Mouse (Mus musculus) heart, embryonic 11.5 days (tissue): ENCODE measurements around the gene Garem2. TPM values are rescaled to one million over a fixed set of nuclear protein-coding genes. Genes with fewer than 3 reads are reported as not detected.

Source experiments
- ATAC-seq: fragments of 200-750 bp; cut with Nextera tagmentation; replicated peaks from 2 replicates; pipeline ENCODE4 v1.8.0; 2017; ENCODE audit warnings: moderate library complexity; ENCODE audit not compliant: insufficient number of reproducible peaks, low FRiP score, low TSS enrichment
- H3K27ac ChIP-seq: fragments of 300-500 bp; sonication (generic); 2 replicates; pipeline ENCODE4 v1.5.1; 2014; ENCODE audit warnings: mild to moderate bottlenecking, low read depth, low read length
- H3K27me3 ChIP-seq: fragments of 300-500 bp; sonication (generic); 2 replicates; pipeline ENCODE4 v1.6.1; 2014; ENCODE audit warnings: mild to moderate bottlenecking, low read length, mixed read lengths; ENCODE audit not compliant: control insufficient read depth, insufficient read depth
- H3K36me3 ChIP-seq: fragments of 300-500 bp; sonication (generic); 2 replicates; pipeline ENCODE4 v1.6.1; 2014; ENCODE audit warnings: mild to moderate bottlenecking, low read length, moderate library complexity, mixed read lengths; ENCODE audit not compliant: control insufficient read depth, insufficient read depth
- H3K4me1 ChIP-seq: fragments of 300-500 bp; sonication (generic); 2 replicates; pipeline ENCODE4 v1.6.1; 2014; ENCODE audit warnings: low read length; ENCODE audit not compliant: control insufficient read depth, insufficient read depth
- H3K4me2 ChIP-seq: fragments of 300-500 bp; sonication (generic); 2 replicates; pipeline ENCODE4 v1.6.1; 2014; ENCODE audit warnings: mild to moderate bottlenecking, moderate library complexity
- H3K4me3 ChIP-seq: fragments of 300-500 bp; sonication (generic); 2 replicates; pipeline ENCODE4 v1.5.1; 2014; ENCODE audit warnings: low read depth, low read length
- H3K9ac ChIP-seq: fragments of 300-500 bp; sonication (generic); 2 replicates; pipeline ENCODE4 v1.6.1; 2014; ENCODE audit warnings: mild to moderate bottlenecking, low read depth, low read length, moderate library complexity
- H3K9me3 ChIP-seq: fragments of 300-500 bp; sonication (generic); replicated peaks from 2 replicates; pipeline ENCODE4 v1.6.1; 2016; ENCODE audit warnings: low read length; ENCODE audit not compliant: control insufficient read depth
- WGBS: fragments of 180-500 bp; shearing (Covaris S2); extraction: QIAGEN DNeasy Blood & Tissue Kit; methylation state at CpG from one replicate; pipeline ENCODE4 v1.1.7; 2014; ENCODE audit not compliant: insufficient replicate concordance; 5-methylcytosine and 5-hydroxymethylcytosine counted together
- polyA plus RNA-seq: library from polyadenylated mRNA; unstranded; fragments of >200 nt; fragmentation: Nextera tagmentation; extraction: Ambion mirVana; gene quantifications from 2 replicates; pipeline ENCODE4 v1.2.1, GENCODE M21; 2014

Garem2 gene
- polyA plus RNA-seq, 1 experiment from 2014 or later = 0.21 TPM

DNA sequence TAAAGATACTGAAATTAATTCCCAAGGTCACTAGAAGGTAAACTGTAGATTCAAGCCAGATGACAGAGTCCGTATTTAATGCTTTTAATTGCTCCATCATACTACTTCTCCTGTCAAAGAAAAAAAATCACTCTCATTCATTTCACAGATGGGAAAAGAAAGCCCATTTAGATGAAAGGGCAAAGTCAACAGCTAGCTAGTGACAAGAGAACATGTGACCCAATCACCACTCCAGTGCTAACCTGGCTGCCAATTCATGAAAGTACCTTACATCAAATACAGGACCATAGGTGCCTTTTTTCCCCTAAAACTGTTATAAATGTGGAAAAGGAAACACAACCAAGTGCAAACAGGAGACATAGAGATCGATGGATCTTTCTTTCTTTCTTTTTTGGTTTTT is 48.3 kb downstream of the Garem2 start:
- 86% methylated on average over 2 of the region's 2 CpGs for whole genome bisulfite sequencing
- ATAC-seq = no peak

DNA sequence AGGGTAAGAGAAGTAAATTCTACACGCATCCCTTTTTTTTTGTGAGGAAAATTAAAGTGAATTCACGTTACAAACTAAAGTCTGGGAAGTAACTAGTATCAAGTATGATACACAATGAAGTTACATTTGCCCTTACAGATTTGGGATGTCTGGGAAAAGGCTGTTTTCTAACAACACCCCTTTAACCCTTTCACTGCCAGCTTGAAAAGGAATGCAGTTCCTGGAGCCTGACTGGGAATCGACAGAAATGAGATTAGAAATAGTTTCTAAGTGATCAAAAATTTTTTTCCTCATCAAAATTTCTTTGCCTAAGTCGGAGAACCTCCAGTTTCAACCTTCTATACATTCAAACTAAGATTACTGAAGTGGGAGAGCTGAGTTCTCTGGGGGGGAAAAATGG is 49.1 kb downstream of the Garem2 start:
- 22% methylated on average over 4 of the region's 4 CpGs for WGBS
- H3K4me3 ChIP-seq = peak overlapping the region; percentile 79
- H3K4me1 ChIP-seq = peaks cover 5% of the 10 kb centered on the region; the same call in 1 of the 2 replicates
- no peaks in the 10 kb centered on the region for H3K36me3 ChIP-seq
- ATAC-seq = no peak
- no peak overlapping the region for H3K27ac ChIP-seq
- no peaks in the 10 kb centered on the region for H3K27me3 ChIP-seq
- peak overlapping the region; percentile 85 for H3K4me2 ChIP-seq
- H3K9me3 ChIP-seq = no peaks in the 10 kb centered on the region
- peak overlapping the region; percentile 93 for H3K9ac ChIP-seq

More for the DNA sequence above, 48.3 kb downstream of the Garem2 start:
- Histone ChIP-seq H3K9ac (no peak overlapping the region), H3K4me1 (peaks cover 5% of the 10 kb centered on the region; the same call in 1 of the 2 replicates), H3K27ac (no peak overlapping the region), H3K4me3 (no peak overlapping the region), H3K9me3 (no peaks in the 10 kb centered on the region), H3K4me2 (no peak overlapping the region; the same call in 1 of the 2 replicates), H3K27me3 (no peaks in the 10 kb centered on the region), H3K36me3 (no peaks in the 10 kb centered on the region)

DNA sequence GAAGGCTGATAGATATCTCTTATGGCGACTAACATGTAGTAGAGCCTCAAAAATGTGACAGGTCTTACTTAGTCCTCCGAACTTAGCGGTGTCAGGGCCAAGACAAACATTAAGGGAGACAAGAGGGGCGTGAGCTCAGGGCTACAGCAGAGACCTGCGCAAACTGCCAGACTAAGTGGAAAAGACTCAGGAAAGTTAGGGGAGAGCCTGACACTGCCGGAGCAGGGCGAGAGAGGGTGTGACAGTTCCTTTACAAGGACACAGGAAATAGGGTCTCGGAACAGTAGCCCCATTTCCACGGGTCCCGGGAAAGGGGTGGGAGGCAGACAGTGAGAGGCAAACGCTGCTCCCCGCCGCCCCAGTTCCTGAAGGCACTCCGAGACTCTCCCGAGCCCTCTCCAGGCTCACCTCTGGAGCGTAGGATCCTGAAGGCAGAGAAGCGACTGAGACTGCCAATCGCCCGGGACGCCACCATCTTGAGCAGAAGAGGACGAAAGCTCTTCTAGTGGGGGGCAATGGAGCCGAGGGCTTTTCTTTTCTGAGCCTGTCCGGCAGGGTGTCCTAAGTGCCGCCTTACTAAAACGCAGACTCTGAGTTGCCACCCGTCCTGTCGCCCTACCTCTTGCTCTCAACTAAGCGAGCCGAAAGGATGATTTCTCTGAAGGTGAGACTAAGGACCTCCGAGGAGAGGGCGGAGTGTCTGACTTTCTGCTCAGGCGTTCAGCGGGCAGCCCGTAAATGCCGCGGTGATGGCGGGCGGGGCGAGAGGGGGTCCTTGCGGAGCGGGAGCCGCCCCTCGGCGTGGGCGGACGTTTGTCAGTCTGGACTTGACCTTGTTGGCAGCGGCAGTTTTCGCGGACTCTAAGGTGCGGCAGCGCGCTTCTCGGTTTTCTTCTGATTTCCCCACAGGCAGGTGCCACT is 49.8 kb downstream of the Garem2 start, which contains the start of the genes Hadha and Hadhb:
Gene Hadha (minus strand): TSS at position 689 of the 921 bp plus-strand sequence.
Gene Hadhb (plus strand): TSS at position 775 of the 921 bp plus-strand sequence.
- Histone ChIP-seq H3K4me1 (peaks cover 5% of the 10 kb centered on the region; the same call in 1 of the 2 replicates), H3K27ac (peak within 1 kb of the TSS; percentile 88), H3K9me3 (no peaks in the 10 kb centered on the region), H3K36me3 (no peaks in the 10 kb centered on the region), H3K4me3 (peak within 1 kb of the TSS; percentile 79), H3K27me3 (no peaks in the 10 kb centered on the region), H3K9ac (peak within 1 kb of the TSS; percentile 93), H3K4me2 (peak within 1 kb of the TSS; percentile 85)
- peak; percentile 86 for ATAC-seq
- whole genome bisulfite sequencing = under 1% methylated on average over 52 of the region's 53 CpGs

DNA sequence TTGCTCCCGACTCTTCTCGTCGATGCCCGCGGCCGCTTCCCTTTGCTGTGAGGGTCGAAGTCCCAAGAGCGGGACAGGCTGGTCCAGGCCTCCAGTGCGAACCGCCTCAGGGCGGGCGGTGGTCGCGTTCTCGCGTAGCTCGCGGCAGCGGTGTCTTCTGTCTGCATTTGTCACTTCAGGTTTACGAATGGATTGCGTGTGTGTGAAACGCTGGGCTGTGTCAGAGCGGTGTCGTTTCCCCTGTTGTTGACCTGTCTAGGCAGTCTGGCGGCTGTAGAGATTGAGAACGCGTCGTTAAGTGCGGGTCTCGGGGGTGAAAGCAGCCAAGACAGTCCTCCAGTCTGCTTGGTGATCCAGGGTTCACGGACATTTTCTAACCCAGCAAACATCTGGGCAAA is 50.4 kb downstream of the Garem2 start:
- Histone ChIP-seq H3K9me3 (no peaks in the 10 kb centered on the region), H3K4me2 (peak overlapping the region; percentile 85), H3K27me3 (no peaks in the 10 kb centered on the region), H3K36me3 (no peaks in the 10 kb centered on the region), H3K9ac (peak overlapping the region; percentile 93), H3K4me3 (peak overlapping the region; percentile 79), H3K4me1 (peaks cover 5% of the 10 kb centered on the region; the same call in 1 of the 2 replicates), H3K27ac (peak overlapping the region; percentile 88)
- WGBS = under 1% methylated on average over 31 of the region's 31 CpGs
- ATAC-seq = 0 out of 2 replicates have a peak, but pooled peaks have one; percentile 29

DNA sequence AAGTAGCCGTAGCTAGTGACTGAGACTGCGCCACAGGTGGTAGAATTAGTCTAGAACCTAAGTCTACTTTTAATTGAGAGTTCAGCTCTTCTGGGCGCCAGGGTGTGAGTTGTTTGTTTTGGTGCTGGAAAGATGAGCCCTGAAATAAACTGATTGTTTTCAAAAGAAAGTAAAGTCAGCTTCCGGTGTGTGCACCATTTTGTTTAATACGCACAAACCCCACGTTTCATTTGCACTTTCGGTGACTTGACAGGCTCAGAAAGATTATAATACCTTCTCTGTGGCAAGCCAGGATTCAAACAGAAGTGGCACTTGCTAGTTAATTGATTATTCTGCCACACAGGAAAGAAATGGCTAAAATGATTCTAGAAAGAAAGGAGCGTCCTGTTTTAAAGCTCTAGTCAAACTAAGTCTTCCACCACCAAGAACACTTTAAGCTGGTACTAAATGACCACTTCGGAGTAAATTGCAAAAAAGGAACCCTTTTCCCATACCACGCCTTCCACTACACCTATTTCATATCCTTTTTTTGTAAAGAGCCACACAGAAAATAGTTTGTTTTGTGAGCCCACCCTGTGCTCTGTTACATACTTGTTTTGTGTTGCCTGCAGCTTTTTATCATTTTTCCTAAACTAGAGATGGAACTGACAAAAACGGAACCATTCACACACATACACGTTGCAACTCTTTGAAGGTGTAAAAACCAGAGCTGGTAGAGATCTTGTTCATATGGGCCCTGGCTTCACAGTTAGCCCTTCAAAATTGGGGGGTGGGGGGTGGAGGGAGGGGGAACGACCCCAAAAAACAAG is 51.1 kb downstream of the Garem2 start:
- 31% methylated on average over 13 of the region's 13 CpGs for WGBS
- Histone ChIP-seq H3K27ac (peak overlapping the region; percentile 88; the same call in 1 of the 2 replicates), H3K9ac (peak overlapping the region; percentile 93), H3K4me1 (peaks cover 5% of the 10 kb centered on the region; the same call in 1 of the 2 replicates), H3K36me3 (no peaks in the 10 kb centered on the region), H3K9me3 (no peaks in the 10 kb centered on the region), H3K4me2 (peak overlapping the region; percentile 85), H3K4me3 (peak overlapping the region; percentile 79), H3K27me3 (no peaks in the 10 kb centered on the region)
- no peak for ATAC-seq

DNA sequence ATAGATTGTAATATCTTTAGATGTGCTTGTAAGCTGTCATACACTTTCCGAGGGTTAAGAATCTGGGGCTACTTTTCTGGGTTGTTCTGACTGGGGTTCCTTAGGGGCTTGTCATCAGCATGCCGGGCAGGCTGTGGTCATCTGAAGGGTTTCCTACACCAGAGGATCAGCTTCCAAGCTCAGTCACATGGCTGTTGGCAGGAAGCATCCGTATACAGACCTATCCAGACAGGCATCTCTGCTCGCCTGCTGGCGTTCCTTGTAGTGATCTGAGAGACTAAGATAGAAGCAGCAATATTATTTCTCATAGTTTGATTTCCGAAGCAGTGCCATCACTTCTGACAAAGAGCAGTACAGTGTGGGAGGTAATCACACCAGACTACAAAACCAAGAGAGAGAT is 54.6 kb downstream of the Garem2 start:
- Histone ChIP-seq H3K9ac (no peak overlapping the region), H3K36me3 (no peaks in the 10 kb centered on the region), H3K27ac (no peak overlapping the region), H3K4me1 (peaks cover 5% of the 10 kb centered on the region; the same call in 1 of the 2 replicates), H3K9me3 (no peaks in the 10 kb centered on the region), H3K4me3 (no peak overlapping the region), H3K27me3 (no peaks in the 10 kb centered on the region), H3K4me2 (no peak overlapping the region)
- 69% methylated on average over 6 of the region's 6 CpGs for WGBS
- ATAC-seq = no peak

DNA sequence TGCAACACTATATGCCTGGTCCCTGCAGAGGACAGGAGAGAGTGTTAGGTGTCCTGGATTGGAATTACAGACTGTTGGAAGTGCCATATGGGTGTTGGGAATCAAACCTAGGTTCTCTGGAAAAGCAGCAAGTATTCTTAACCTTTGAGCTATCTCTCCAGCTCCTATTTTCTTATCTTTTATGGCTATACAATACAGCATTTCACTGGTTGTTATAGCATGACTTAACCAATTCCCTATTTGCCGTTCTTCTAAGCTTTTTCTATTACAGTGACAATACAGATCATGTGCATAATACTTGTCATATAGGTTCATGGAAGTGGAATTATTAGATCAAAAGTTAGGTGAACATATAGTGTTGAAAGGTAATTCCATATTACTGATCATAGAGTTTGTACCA is 56.9 kb downstream of the Garem2 start:
- Histone ChIP-seq H3K4me1 (peaks cover 5% of the 10 kb centered on the region; the same call in 1 of the 2 replicates), H3K9ac (no peak overlapping the region), H3K9me3 (no peaks in the 10 kb centered on the region), H3K4me2 (no peak overlapping the region), H3K36me3 (peaks cover 2% of the 10 kb centered on the region; the same call in 1 of the 2 replicates), H3K4me3 (no peak overlapping the region), H3K27me3 (no peaks in the 10 kb centered on the region), H3K27ac (no peak overlapping the region)
- no peak for ATAC-seq
- 93% methylated on average over 1 of the region's 1 CpGs for WGBS

DNA sequence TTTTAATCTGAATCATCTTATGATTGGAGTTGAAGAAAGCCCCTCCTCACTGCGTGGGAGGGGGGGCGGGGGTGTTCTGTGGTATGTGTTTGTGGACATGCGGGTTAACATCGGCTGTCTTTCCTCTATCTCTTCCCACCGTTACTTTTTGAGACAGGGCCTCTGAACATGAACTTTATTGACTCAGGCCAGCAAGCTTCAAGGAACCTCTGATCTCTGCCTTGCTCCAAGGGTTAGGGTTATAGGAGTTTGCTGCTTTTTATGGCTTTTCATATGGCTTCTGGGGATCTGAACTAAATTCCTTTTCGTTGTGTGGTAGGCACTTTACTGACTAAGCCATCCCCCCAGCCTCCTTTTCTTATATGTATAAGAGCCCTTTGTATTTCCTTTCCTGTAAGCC is 57.4 kb downstream of the Garem2 start:
- no peak overlapping the region for H3K27ac ChIP-seq
- no peaks in the 10 kb centered on the region for H3K27me3 ChIP-seq
- no peak overlapping the region for H3K9ac ChIP-seq
- WGBS = 83% methylated on average over 6 of the region's 6 CpGs
- H3K4me1 ChIP-seq = peaks cover 5% of the 10 kb centered on the region; the same call in 1 of the 2 replicates
- ATAC-seq = no peak
- no peak overlapping the region for H3K4me2 ChIP-seq
- H3K36me3 ChIP-seq = peaks cover 4% of the 10 kb centered on the region; the same call in 1 of the 2 replicates
- no peak overlapping the region for H3K4me3 ChIP-seq
- H3K9me3 ChIP-seq = no peaks in the 10 kb centered on the region
